Mouse (Mus musculus): Measurements from ENCODE around the gene Plcb3. TPM values are rescaled to one million over a fixed set of nuclear protein-coding genes. Genes with fewer than 3 reads are reported as not detected.
"Not testable (repeated sequence)": the region's sequence is repeated elsewhere in the genome, so short reads cannot be mapped to it uniquely, and the experiment has no call there.

The Plcb3 gene
- polyA plus RNA-seq, 1 experiment from 2014 or later = 48.8 TPM

DNA sequence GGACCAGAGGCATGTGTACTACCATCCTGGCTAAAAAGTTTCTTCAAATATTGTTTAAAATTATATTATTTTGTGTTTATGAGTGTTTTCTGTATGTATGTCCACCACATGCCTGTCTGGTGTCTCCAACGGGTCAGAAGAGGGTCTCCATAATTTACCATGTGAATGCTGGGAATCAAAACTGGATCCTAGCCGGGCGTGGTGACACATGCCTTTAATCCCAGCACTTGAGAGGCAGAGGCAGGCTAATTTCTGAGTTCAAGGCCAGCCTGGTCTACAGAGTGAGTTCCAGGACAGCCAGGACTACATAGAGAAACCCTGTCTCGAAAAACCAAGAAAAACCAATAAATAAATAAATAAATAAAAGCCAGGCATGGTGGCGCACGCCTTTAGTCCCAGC is 14.9 kb upstream of the Plcb3 start:
- H3K4me1 ChIP-seq (ENCODE audit: insufficient read depth, low read length) = peaks cover 43% of the 10 kb centered on the region
- not testable (repeated sequence) for H3K27ac ChIP-seq (ENCODE audit: low read length)

DNA sequence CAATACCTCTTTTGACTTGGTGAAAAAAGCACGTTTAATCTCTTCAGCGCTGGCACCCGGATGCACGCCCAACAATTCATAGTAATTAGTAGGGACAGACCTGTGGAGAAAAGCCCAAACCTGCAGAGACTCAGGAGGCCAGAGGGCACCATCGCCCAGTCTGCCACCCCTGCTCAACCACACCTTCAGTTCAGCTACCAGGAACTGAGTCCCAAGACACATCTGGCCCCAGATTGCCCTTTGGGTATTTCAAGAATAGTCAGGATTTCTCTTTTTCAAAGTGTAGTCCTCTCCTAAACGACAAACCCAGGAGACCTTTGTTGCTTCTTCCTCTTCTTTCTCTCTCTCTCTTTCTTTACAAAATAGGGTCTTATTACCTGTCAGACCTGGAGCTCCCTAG is 14.4 kb upstream of the Plcb3 start:
- no peak for ATAC-seq (ENCODE audit: low FRiP score, low TSS enrichment)

More for the DNA sequence above, 14.9 kb upstream of the Plcb3 start:
- H3K4me2 ChIP-seq (replicated peaks; ENCODE audit: low read depth, low read length); H3K36me3 ChIP-seq (ENCODE audit: insufficient read depth, low read length); ATAC-seq (ENCODE audit: low FRiP score, low TSS enrichment); H3K27me3 ChIP-seq (ENCODE audit: insufficient read depth, low read length); H3K9me3 ChIP-seq (ENCODE audit: low read length); H3K4me3 ChIP-seq (ENCODE audit: low read length); H3K9ac ChIP-seq (replicated peaks; ENCODE audit: low read length): not testable (repeated sequence)
- 87% methylated on average over 6 of the region's 6 CpGs for whole genome bisulfite sequencing

DNA sequence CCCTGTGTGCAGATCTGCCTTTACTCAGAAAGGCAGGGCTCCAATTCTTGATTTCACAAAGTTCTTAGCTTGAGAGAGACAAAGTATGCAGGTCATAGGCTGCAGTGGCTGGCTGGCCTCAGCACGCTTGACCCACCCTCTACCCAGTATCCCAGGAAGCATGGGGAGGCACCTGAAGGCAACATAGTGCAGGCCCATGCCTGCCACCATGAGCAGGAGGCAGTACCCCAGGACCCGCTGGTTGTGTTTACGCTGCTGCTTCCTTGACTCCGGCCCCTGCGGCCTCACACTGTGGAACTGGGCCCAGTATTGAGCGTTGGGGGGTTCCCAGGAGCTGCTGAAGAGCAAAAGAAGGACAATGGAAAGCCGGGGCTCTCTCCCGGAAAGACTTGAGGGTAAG is 13.0 kb upstream of the Plcb3 start:
- Histone ChIP-seq H3K9ac (replicated peaks; ENCODE audit: low read length) (no peak overlapping the region), H3K4me3 (ENCODE audit: low read length) (no peak overlapping the region), H3K9me3 (ENCODE audit: low read length) (no peaks in the 10 kb centered on the region), H3K27ac (ENCODE audit: low read length) (no peak overlapping the region), H3K27me3 (ENCODE audit: insufficient read depth, low read length) (no peaks in the 10 kb centered on the region), H3K4me2 (replicated peaks; ENCODE audit: low read depth, low read length) (no peak overlapping the region), H3K36me3 (ENCODE audit: insufficient read depth, low read length) (peaks cover 14% of the 10 kb centered on the region), H3K4me1 (ENCODE audit: insufficient read depth, low read length) (peaks cover 35% of the 10 kb centered on the region)
- no peak for ATAC-seq (ENCODE audit: low FRiP score, low TSS enrichment)
- WGBS = 90% methylated on average over 8 of the region's 8 CpGs

More for the DNA sequence above, 14.4 kb upstream of the Plcb3 start:
- 90% methylated on average over 6 of the region's 6 CpGs for WGBS
- Histone ChIP-seq H3K36me3 (ENCODE audit: insufficient read depth, low read length) (peaks cover 3% of the 10 kb centered on the region; the same call in 1 of the 2 replicates), H3K27me3 (ENCODE audit: insufficient read depth, low read length) (no peaks in the 10 kb centered on the region), H3K27ac (ENCODE audit: low read length) (no peak overlapping the region), H3K4me1 (ENCODE audit: insufficient read depth, low read length) (peaks cover 47% of the 10 kb centered on the region), H3K4me2 (replicated peaks; ENCODE audit: low read depth, low read length) (no peak overlapping the region), H3K4me3 (ENCODE audit: low read length) (no peak overlapping the region), H3K9ac (replicated peaks; ENCODE audit: low read length) (no peak overlapping the region), H3K9me3 (ENCODE audit: low read length) (no peaks in the 10 kb centered on the region)

DNA sequence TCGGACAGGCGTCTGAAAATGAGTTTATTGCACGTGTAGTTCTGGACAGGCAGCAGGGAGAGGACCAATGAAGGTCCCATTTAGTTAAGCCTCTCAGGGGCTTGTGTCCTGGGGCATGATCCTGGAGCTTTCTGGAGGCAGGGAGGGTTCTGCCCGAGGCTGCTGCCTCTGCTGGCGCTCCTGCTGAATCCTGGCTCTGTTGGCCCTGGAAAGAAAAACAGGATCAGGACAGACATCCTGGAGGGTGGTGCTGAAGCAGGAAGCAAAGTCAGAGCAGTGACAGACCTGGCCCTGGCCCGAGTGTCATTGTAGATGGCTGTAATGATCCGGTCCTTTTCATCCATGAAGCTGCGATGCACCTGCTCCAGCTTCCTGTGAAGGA is 11.6 kb upstream of the Plcb3 start:
- no peak for ATAC-seq (ENCODE audit: low FRiP score, low TSS enrichment)

DNA sequence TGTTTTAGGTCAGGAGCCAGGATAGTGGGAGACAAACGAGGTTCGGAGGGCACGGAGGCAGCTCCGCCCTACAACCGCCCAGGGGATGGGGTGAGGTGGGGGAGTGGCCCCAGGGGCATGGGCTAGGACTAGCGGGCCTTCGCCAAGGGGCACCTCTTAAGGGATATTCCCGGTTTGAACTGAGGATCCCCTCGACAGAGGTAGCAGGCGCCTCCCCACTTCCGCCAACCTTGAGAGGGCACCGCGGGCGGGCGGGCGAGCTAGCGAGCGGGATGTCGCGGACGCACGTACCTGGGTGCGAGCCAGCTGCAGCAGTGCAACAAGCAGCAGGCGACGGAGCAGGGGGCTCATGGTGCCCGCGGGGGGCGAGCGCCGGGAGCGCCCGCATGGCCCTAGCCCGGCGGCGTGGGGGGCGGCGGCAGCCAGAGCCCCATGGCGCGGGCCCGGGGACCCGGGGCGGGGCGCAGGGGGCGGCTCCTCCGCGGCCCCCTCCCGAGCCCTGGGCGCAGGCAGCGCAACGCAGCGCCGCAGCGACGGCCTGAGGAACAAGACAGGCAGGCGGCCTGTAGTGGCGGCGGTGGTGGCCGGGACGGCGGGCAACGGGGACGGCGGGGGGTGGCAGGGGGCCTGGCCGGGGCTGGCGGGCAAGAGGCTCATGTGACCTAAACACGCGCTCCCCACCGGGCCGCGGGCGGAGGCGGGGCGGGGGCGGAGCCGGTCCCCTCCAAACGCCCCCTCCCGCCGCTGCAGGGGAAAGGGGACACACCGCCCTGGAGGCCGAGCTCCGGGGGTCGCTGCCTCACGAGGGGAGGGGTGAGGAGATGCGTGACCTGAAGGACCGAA is 11.0 kb upstream of the Plcb3 start, which contains the start of gene Vegfb:
Gene Vegfb, minus strand, starts transcription at position 591 of the 843 bp plus-strand sequence.
- H3K4me3 ChIP-seq (ENCODE audit: low read length) = peak within 1 kb of the TSS; percentile 81
- H3K4me1 ChIP-seq (ENCODE audit: insufficient read depth, low read length) = peaks cover 27% of the 10 kb centered on the region
- H3K27me3 ChIP-seq (ENCODE audit: insufficient read depth, low read length) = no peaks in the 10 kb centered on the region
- ATAC-seq (ENCODE audit: low FRiP score, low TSS enrichment) = peak; percentile 44
- under 1% methylated on average over 60 of the region's 85 CpGs for WGBS
- H3K27ac ChIP-seq (ENCODE audit: low read length) = peak within 1 kb of the TSS; percentile 79
- no peaks in the 10 kb centered on the region for H3K9me3 ChIP-seq (ENCODE audit: low read length)
- H3K36me3 ChIP-seq (ENCODE audit: insufficient read depth, low read length) = peaks cover 22% of the 10 kb centered on the region
- H3K4me2 ChIP-seq (replicated peaks; ENCODE audit: low read depth, low read length) = peak within 1 kb of the TSS; percentile 77
- peak within 1 kb of the TSS; percentile 93 for H3K9ac ChIP-seq (replicated peaks; ENCODE audit: low read length)

More for the DNA sequence above, 11.6 kb upstream of the Plcb3 start:
- peak overlapping the region; percentile 77 for H3K4me2 ChIP-seq (replicated peaks; ENCODE audit: low read depth, low read length)
- WGBS = 4% methylated on average over 8 of the region's 8 CpGs
- peaks cover 18% of the 10 kb centered on the region for H3K36me3 ChIP-seq (ENCODE audit: insufficient read depth, low read length)
- H3K27me3 ChIP-seq (ENCODE audit: insufficient read depth, low read length) = no peaks in the 10 kb centered on the region
- peak overlapping the region; percentile 93 for H3K9ac ChIP-seq (replicated peaks; ENCODE audit: low read length)
- no peaks in the 10 kb centered on the region for H3K9me3 ChIP-seq (ENCODE audit: low read length)
- H3K27ac ChIP-seq (ENCODE audit: low read length) = peak overlapping the region; percentile 79
- peaks cover 28% of the 10 kb centered on the region for H3K4me1 ChIP-seq (ENCODE audit: insufficient read depth, low read length)
- H3K4me3 ChIP-seq (ENCODE audit: low read length) = peak overlapping the region; percentile 81

DNA sequence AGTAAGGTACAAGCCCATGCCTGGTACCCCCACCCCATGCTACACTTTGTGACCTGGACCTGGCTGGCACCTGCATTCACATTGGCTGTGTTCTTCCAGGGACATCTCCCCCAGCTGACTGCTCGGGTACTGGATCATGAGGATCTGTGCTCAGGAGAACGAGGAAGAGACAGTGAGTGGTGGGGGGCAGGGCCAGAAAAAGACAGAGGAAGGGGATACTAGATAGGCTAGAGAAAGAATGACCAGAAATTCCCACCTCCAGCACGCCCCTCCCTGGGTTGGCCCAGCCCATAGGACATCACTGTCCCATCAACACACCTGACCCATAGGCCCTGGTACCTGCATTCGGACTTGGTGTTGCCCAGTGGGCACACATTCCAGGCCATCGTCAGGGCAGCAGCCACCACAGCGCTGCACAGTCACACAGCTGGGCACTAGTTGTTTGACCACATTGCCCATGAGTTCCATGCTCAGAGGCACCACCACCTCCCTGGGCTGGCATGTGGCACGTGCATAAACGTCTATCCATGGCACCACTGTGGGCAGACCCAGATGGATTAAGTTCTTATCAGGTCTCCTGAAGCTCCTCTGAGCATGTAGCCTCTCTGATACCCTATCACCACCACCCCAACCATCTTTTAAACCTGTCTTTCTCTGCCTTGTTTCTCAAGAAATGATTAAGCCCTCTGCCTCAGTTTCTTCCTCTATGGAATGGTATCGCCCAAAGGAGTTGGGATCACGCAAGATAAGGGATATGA is 9.9 kb upstream of the Plcb3 start:
- Histone ChIP-seq H3K4me1 (ENCODE audit: insufficient read depth, low read length) (peaks cover 25% of the 10 kb centered on the region), H3K27ac (ENCODE audit: low read length) (no peak overlapping the region), H3K36me3 (ENCODE audit: insufficient read depth, low read length) (peaks cover 26% of the 10 kb centered on the region), H3K9me3 (ENCODE audit: low read length) (no peaks in the 10 kb centered on the region), H3K4me2 (replicated peaks; ENCODE audit: low read depth, low read length) (peak overlapping the region; percentile 77), H3K9ac (replicated peaks; ENCODE audit: low read length) (peak overlapping the region; percentile 93), H3K27me3 (ENCODE audit: insufficient read depth, low read length) (no peaks in the 10 kb centered on the region), H3K4me3 (ENCODE audit: low read length) (peak overlapping the region; percentile 81)
- 84% methylated on average over 10 of the region's 10 CpGs for WGBS
- ATAC-seq (ENCODE audit: low FRiP score, low TSS enrichment) = no peak

DNA sequence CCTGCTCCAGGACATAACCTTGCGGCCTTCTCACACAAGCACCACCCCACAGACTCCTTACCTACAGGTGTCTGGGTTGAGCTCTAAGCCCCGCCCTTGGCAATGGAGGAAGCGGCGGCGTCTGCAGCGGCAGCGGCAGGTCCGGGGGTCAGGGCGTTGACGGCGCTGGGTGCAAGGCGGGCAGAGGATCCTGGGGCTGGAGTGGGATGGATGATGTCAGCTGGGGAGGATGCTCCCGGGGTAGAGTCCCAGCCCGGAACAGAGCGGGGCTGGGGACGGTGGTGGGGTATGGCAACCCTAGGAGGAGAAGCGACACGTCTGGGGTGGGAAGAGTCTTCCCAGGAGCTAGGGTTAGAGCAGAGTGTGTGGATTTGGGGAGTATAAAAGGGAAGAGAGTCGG is 9.0 kb upstream of the Plcb3 start:
- ATAC-seq (ENCODE audit: low FRiP score, low TSS enrichment) = no peak
- H3K27me3 ChIP-seq (ENCODE audit: insufficient read depth, low read length) = no peaks in the 10 kb centered on the region
- H3K9me3 ChIP-seq (ENCODE audit: low read length) = no peaks in the 10 kb centered on the region
- no peak overlapping the region for H3K4me2 ChIP-seq (replicated peaks; ENCODE audit: low read depth, low read length)
- peaks cover 26% of the 10 kb centered on the region for H3K36me3 ChIP-seq (ENCODE audit: insufficient read depth, low read length)
- H3K27ac ChIP-seq (ENCODE audit: low read length) = no peak overlapping the region
- no peak overlapping the region for H3K4me3 ChIP-seq (ENCODE audit: low read length)
- WGBS = 83% methylated on average over 19 of the region's 19 CpGs
- H3K4me1 ChIP-seq (ENCODE audit: insufficient read depth, low read length) = peaks cover 29% of the 10 kb centered on the region
- no peak overlapping the region for H3K9ac ChIP-seq (replicated peaks; ENCODE audit: low read length)

DNA sequence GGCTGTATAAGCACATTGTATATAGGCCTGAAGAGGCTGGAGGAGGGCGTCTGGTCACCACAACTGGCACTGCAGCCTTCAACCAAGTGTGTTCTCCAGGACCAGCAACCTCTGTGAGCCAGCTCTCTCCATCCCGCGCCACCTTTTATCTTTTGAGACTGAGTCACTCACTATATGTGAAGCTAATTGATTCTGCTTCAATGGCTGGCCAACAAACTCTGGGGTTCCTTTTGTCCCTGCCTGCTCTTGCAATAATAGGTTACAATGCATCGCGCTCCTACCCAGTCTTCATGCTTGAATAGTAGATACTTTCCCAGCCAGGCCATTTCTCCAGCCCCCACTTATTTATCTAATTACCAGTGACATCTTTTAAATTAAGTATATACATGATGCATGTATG is 7.4 kb upstream of the Plcb3 start:
- Histone ChIP-seq H3K4me1 (ENCODE audit: insufficient read depth, low read length) (peaks cover 35% of the 10 kb centered on the region), H3K27me3 (ENCODE audit: insufficient read depth, low read length) (no peaks in the 10 kb centered on the region), H3K27ac (ENCODE audit: low read length) (no peak overlapping the region), H3K4me3 (ENCODE audit: low read length) (no peak overlapping the region), H3K36me3 (ENCODE audit: insufficient read depth, low read length) (peaks cover 22% of the 10 kb centered on the region), H3K4me2 (replicated peaks; ENCODE audit: low read depth, low read length) (no peak overlapping the region), H3K9me3 (ENCODE audit: low read length) (no peaks in the 10 kb centered on the region), H3K9ac (replicated peaks; ENCODE audit: low read length) (no peak overlapping the region)
- WGBS = 90% methylated on average over 5 of the region's 5 CpGs
- ATAC-seq (ENCODE audit: low FRiP score, low TSS enrichment) = no peak

DNA sequence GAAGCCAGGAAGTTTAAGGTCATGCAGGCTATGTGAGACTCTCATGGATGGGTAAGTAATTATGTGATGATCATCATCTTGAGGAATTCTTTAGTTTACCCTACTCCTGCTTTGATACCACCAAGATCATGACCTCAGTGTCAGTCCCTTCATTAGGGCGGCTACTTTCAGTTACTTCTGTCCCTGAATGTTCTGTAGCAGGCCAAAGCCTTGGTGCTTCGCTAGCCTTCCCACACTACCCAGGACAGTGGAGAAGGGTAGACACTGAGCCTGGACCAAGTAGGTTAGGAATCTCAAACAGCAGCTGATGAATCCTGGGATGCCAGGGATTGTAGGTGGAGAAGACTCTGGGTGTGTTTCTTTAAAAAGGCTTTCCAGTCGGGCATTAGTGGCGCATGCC is 5.2 kb upstream of the Plcb3 start:
- H3K4me3 ChIP-seq (ENCODE audit: low read length) = peak overlapping the region; percentile 72
- H3K4me2 ChIP-seq (replicated peaks; ENCODE audit: low read depth, low read length) = peak overlapping the region; percentile 84; the same call in 1 of the 2 replicates
- no peak for ATAC-seq (ENCODE audit: low FRiP score, low TSS enrichment)
- no peaks in the 10 kb centered on the region for H3K9me3 ChIP-seq (ENCODE audit: low read length)
- H3K4me1 ChIP-seq (ENCODE audit: insufficient read depth, low read length) = peaks cover 43% of the 10 kb centered on the region
- H3K36me3 ChIP-seq (ENCODE audit: insufficient read depth, low read length) = peaks cover 34% of the 10 kb centered on the region
- H3K27me3 ChIP-seq (ENCODE audit: insufficient read depth, low read length) = no peaks in the 10 kb centered on the region
- H3K27ac ChIP-seq (ENCODE audit: low read length) = peak overlapping the region; percentile 95; the same call in 1 of the 2 replicates
- 97% methylated on average over 4 of the region's 4 CpGs for WGBS
- H3K9ac ChIP-seq (replicated peaks; ENCODE audit: low read length) = 0 out of 2 replicates have a peak overlapping the region, but pooled peaks have one; percentile 13
